Mouse (Mus musculus) frontal cortex, postnatal 36 days (tissue): ENCODE data around the gene Gns.

Source experiments
- DNase-seq, 2 experiments: peaks; one replicate each; pipeline ENCODE4 v3.0.0; 2022; ENCODE audit warnings: low spot score in 2 of 2

The Gns gene

DNA sequence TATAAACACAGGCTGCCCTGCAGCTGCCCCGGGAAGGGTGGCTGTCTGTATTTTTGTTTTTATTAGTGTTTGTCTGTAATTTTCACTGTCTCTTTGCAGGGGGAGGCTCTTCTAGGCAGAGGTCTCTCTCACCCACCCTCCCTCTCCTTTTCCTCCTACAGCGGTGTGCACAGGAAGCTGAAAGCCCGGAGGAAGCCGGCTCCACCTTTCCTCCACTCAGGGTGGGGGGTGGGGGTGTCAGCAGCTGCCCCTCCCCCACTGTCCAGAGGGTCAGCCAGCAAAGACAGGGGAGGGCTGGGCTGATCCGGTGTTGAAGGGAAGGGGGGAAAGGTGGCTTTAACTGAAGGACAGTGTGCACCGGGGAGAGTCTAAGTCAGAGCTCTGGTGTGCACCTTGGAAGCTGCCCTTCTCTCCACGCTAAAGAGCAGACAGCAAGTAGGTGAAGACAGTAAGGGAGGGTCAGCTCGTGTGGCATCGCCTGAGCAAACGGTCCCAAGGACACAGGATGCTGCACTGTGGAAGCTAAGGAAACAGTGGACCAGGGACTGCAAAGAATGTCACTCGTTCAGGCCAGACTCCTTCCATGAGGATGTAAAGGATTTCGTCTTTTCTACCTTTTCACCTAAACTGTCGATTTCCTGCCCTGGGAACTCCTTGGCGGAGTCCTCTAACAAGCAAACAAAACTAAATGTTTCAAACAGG lies 65.2 kb downstream of the Gns start:
- DNase-seq: no peak

- no peak for DNase-seq
Measured at GRCm38 (mm10) chr10:121430764-121431540, 66.1 kb downstream of the Gns start.

- DNase-seq: peak in 1 of 2 experiments; percentile 41
Measured at GRCm38 (mm10) chr10:121432041-121432634, 67.2 kb downstream of the Gns start.

DNA sequence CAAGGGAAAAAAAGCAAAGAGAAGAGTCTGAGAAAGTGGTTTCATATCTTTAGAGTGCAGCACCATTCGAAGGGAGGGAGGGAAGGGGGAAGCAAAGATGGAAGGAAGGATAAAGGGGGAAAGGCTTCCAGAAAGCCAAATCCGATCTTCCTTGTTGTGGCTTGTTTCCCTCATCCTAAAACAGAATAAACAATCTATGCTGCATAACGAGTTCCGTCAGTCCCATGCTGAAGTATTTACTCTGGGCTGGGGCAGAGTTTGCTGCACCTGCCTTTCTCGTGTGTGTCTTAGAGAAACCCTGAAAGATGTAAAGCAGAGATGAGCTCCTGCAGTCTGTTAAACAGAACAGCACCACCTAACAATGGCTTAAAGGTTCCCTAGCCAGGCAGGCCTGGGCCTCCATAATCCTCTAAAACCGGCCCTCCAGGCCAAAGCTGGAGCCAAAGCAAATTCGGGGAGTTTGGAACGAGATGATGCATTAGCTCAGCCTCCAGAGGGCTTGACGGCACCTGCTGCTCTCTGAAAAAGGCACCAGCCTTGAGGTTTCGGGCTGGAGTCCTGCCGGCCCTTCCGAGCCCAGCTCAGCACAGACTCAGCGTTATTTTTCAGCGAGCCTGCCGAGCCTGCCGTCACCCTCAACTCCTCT lies 67.9 kb downstream of the Gns start:
- DNase-seq: no peak

- DNase-seq: no peak
Measured at GRCm38 (mm10) chr10:121434441-121435103, 69.7 kb downstream of the Gns start.

DNA sequence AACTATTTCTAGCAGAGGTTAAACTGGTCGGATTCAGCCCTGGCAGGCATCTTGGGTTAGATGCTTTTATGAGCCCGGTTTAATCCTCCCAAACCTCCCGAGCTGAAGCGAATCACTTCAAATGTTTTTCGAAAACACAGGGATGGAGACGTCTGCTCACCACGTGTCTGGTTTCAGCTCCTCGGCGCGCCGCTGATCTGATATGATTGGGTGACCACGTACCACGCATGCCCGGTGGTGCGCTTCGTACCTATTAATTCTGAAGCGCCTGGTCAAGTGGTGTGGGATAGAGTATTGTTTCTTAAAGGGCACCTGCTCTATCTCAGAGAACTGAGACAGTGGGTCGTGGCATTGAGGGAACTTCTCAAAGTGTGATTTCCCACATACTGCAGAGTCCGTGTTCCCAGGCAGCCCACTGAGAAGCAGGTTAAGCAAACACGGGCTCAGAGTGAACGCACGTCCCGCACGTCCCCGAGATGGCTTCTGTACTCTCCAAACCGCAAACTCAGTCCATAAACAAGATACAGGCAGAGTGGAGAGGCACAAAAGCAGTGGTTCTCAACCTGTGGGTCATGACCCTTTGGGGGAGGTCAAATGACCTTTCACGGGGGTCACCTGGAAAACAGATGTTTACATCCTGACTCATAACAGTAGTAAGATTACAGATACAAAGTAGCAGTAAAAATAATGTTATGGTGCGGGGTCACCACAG lies 70.8 kb downstream of the Gns start:
- DNase-seq: no peak

DNA sequence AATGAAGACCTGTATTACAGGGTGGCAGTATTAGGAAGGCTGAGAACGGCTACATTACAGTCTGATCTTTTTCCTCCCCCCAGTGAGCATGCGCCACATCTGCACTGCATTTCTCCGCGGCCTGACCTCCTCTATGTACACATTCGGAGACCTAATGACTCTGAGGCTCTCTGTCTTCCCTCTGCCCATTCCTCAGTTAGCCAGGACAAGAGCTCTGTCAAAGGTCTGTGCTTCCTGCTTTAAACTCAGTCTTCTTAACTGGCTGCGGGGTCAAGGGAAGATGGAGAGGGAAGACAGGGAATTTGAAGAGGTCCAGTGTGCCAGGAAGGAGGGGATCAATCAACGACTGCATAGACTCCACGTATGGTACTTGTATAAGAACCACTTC lies 71.4 kb downstream of the Gns start:
- no peak for DNase-seq

- DNase-seq: no peak
Measured at GRCm38 (mm10) chr10:121436693-121437092, 71.8 kb downstream of the Gns start.

GRCm38 (mm10) chr10:121438109-121438508 lies 73.2 kb downstream of the Gns start:
- DNase-seq: no peak

GRCm38 (mm10) chr10:121439310-121439731 lies 74.4 kb downstream of the Gns start:
- no peak for DNase-seq

DNA sequence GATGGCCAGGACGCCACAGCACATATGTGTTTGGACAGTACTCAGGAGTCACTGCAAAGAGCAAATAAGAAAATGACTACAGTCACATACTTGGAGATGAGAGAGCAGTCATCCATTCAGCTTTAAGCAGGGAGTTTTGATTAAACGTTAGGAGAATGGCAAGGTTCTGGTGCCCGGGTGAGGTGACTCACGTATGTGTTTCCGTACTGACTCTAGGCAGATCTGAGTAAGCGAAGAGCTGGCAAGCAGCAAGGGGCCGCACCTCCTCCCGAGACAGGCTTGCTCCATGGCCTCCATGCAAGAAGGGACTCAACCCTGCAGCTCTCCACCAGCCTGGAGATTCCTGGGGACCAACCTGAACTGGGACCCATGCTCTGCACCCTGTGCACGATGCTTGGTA lies 78.9 kb downstream of the Gns start:
- no peak for DNase-seq

DNA sequence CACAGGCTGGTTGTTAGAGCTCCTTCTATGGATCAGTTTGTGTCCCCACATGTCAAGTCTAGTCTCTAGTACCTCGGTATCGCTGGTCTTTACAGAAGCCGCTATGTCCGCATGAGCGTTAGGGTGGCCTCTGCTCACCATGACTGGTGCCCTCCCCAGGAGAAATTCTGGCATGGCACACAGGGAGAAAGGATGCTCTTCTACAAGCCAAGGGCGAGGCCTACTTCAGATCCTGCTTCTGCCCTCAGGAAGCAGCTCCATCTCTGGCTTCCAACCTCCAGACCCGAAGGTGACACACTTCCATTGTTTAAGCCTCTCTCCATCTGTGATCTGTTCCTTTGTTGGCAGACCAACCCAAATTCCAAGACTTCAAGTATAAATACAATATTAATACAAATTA lies 79.3 kb downstream of the Gns start:
- DNase-seq: no peak

GRCm38 (mm10) chr10:121445808-121446207 lies 80.9 kb downstream of the Gns start:
- DNase-seq: no peak
